Mouse (Mus musculus): ENCODE measurements around the gene Hat1.

Gene Hat1

DNA sequence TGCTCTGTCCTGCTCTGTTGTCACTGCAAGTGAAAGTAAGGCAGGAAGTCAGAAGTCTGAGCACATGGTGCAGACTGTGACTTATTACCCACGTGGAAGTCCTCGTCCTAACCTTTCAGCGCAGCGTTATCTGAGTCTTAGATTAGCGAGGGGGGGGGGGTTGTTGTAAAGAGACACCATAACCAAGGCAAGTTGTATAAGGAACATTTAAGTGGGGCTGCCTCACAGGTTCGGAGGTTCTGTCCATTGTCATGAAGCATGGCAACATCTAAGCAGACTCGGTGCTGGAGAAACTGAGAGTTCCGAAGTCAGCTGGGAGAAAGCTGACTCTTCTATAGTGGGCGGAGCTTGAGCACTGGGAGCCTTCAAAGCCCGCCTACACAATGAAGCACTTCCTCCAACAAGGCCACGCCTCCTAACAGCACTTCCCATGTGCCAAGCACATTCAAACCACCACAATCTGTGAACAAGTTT lies 12.3 kb upstream of the Hat1 start:
- DNase-seq (ENCODE audit: low spot score), result no peak

DNA sequence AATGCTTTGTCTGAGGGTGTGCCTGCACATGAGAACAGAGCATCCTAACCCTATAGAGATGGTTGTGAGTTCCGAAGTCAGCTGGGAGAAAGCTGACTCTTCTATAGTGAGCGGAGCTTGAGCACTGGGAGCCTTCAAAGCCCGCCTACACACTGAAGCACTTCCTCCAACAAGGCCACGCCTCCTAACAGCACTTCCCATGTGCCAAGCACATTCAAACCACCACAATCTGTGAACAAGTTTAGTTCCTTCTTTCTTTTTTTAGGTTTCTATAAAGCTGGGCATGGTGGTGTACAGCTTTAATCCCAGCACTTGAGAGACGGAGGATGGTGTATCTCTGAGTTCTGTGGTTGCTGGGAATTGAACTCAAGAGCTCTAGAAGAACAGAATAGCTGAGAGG lies 11.3 kb upstream of the Hat1 start:
- DNase-seq (ENCODE audit: low spot score), result no peak

DNA sequence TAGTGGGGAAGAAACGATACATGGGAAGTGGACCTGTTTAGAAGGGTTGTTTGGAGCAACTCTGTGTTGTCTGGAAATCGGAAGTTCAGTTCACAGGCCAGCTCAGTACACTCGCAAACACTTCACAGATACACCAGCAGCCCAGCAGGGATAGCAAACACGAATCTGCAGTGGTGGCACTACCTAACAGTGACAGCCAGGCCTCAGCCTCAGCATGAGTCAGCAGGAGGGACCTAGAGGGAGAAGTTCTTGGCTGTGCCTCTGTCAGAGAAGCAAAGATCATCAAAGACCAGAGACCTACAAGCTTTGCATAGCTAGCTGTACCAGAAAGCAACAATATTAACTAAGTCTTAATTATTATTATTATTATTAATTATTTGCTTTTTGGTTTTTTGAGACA lies 6.8 kb upstream of the Hat1 start:
- DNase-seq (ENCODE audit: low spot score), result no peak

DNA sequence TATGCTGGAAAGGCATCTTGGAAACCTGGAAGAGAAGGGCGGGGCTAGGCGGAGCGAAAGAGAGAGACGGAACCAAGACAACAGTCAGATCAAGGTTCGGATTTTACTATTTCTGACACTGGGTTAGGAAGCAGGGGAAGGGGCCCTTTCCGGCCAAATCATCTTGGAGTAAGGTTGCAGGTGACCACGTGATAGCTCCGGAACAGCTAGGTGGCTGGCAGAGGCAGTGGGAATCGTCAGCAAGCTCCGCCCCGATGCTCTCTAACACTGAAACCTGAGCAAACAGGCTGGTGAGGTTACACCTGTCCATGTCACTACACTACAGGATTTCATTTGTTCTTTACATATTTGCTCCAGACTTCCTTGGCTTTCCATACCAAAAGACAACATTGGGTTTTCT lies 4.9 kb upstream of the Hat1 start:
- no peak for DNase-seq (ENCODE audit: low spot score)

DNA sequence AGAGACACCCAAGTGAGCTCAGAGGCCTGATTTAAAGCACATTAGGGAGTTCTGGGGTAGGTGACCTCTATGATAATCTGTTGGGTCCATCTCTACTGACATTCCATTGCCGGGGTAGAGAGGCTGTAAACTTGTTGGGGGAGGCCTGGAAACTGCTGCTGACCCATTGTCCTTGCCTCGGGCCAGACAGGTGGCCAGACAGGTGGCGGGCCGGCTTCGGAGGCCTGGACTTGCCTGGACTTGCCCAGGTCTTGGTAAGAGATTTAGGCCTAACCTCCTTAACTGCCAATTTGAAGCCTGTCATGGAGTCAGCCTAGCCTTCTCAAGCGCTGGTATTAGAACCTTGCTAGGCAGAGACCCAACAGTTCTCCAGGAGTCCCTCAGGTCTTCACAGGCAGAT lies 992 bp upstream of the Hat1 start:
- no peak for DNase-seq (ENCODE audit: low spot score)

DNA sequence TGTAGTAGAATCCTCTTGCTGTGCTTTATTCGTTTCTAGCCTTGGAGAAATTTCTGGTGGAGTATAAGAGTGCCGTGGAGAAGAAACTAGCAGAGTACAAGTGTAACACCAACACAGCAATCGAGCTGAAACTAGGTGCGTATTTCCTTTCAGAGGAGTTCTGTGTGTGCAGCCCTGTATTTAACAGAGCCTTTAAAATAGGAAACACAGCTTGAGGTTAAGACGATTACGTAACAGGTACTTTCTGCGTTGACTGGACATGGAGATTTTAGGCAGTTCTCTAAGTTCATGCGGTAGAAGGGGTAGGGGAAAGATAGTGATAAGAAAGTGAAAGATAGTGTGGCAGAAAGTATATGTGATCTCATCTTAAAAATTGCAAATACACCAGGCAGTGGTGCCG lies 1.1 kb downstream of the Hat1 start:
- no peak for DNase-seq (ENCODE audit: low spot score)

DNA sequence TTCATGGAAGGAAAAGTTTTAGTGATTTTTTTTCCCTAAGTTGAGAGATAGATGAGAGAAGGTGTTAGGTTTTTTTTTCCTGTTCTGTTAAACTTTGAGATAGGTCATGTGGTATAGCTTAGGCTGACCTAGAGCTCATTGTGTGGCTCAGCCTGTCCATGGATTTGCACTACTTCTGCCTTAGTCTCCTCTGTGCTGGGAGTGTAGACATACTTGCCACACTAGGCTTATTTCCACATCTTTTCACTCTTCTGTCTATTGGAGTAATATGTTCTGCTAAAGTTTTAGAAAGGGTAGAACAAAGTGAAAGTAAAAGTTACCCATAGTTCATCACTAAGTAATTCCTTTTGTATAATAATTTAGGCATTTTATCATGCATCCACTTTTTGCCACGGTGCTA lies 16.9 kb downstream of the Hat1 start:
- no peak for DNase-seq (ENCODE audit: low spot score)

DNA sequence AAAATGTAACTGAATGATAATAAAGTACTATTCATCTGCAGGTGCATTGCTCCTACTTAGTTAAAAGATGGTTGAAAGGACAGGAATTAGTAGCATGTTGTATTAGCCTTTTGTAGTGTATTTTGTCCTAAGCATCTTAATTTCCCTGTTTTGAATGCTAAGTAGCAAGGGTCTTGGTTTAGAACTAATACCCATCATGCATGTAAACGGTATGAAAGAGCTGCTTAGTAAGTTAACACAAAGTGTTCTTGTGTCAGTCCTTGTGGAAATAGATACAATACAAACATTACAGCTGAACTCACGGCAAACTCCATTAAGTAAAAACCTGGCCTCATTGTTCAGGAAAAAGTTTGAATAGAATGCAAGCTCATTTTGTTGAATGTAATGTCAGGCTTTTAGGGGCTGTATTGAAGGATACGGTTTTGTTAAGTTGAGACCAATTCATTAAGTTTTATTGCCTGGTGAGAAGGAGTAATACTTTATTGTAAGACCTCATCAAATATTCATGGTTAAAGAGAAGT lies 30.1 kb downstream of the Hat1 start:
- DNase-seq (ENCODE audit: low spot score), result no peak

DNA sequence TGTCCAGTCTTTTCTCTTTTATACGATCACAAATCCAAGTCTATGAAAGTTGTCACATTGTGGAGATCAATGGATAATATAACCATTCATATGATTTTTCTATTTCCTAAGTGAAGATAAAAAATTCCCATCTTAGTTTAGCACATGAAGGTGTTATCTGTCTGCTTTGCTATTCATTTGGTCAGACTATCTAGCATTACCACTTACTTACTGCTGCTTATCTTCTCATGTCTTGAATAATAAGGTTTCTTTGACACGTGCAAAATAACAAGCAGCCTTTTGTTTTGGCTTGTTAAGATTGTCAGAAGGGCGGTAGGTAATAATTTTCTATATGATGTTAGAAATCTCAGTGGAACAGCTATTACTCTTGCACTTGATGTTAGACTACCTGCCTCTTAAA lies 30.6 kb downstream of the Hat1 start:
- no peak for DNase-seq (ENCODE audit: low spot score)

DNA sequence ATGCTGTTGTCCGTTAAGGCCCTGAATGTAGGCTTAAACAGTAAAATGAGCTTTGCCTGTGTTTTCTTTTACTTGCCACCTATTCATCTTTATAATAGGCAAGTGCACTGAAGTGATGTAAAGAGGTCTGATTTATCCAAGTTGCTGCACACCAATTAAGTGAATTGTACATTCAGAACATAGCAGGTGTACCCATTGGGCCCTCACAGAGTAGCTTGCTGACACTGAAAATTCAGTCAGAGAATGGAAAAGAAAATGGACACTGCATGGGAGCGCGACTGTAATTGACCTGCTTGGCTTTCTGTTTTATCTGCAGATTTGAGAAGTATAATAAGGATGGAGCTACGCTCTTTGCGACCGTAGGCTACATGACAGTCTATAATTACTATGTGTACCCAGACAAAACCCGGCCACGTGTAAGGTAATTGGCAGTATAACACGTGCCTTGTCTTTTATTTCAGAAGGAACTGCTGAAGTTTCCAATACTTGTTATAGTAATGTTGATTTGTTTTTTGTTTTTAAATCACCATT lies 32.2 kb downstream of the Hat1 start:
- DNase-seq (ENCODE audit: low spot score), result no peak

DNA sequence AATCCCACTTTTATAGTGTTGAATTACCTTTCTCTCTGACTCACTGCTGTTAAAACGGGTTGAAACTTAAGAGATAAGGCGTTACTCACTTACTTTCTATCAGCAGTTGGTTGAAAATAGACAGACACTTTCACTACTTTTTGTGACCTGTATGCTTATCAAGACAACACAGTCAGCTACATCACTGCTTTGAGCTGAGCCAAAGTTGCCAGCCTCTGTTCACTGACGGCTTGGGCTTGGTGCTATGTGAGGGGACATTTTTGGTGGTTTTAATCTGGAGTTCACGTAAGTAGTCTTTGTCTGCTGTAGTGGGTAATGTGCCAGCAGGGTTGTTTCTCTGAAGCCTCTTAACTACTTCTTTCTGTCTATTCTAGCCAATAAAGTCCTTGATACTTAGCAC lies 35.8 kb downstream of the Hat1 start:
- no peak for DNase-seq (ENCODE audit: low spot score)

DNA sequence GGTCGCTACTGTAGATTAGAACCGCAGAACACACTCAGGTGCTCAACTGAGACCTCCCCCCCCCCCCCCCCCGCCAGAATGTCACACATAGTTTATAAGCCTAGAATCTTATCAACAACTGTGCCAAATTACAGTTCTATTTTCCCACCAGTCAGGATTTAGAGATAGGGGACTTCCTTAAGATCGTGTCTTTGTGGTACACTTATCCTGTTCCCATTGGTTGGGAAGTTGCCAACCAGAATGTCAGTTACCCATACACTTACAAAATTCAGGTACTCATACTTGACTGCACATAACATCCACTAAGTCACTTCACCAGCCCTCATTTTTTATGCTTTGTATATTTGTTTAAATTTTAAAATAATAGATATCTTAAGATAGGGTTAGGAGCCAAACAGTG lies 46.7 kb downstream of the Hat1 start:
- DNase-seq (ENCODE audit: low spot score), result no peak

DNA sequence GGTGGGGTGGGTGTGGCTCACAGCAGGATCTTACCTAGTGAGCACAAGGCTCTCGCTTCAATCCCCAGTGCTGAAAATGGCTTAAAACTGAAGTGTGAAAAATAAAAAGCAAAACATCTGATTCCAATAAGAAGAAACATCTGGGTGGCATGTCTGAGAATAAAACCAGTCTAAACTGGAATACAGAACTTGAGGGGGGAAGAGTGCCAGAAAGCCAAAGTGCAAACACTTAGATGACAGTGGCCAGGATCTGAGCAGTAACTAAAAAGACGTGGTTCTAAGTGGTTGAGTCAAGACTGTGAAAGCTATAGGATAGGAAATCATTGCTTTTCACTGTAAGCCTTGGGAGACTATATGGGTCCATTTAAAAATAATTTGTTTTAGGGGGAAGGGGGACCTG lies 54.6 kb downstream of the Hat1 start:
- no peak for DNase-seq (ENCODE audit: low spot score)

DNA sequence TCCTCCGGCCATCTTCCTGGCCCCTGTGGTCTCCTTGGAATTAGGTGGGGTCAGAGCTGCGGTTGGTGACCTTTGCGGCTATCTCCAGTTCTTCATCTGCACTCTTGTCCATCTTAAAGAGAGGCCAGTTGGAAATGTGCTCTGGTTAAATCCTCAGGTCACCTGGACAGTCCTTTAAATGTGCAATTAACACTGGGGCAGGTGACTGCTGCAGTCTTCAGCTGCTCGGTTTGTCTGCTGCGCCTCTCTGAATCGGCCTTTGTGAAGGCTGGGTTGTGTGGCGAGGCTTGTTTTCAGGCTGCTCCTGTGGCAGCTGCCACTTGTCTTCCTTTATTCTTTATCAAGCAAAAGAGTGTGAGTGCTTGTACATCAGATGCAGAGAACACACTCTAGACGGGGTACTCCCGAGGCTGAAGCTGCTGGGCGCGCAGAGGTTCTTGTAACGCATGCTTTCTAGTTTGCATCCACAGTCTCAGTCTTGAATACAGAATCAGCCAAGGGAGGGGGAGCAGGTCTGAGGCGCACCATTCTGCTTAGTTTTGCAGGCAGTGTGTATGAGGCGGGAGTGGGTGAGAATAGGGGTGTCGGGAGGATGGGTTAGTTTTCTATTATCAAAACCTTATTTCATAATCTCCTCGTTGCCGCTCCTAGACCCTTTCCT lies 56.9 kb downstream of the Hat1 start:
- DNase-seq (ENCODE audit: low spot score), result no peak

DNA sequence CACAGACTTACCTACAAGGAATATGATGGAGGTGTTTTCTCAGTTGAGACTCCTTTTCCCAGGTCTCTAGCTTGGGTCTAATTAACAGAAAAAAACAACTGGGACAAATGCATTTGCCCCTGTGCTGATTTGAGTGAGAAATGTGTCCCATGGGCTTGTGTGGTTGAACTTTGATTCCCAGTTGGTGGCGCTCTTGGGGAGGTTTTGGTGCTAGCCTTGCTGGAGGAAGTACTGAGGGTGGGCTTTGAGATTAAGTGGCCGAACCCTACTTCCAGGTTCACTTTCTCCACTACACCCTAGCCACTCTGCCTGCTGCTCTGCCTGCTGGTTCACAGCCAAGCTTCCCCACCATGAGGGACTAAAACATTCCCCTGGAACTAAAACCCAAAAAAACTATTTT lies 60.8 kb downstream of the Hat1 start:
- no peak for DNase-seq (ENCODE audit: low spot score)

DNA sequence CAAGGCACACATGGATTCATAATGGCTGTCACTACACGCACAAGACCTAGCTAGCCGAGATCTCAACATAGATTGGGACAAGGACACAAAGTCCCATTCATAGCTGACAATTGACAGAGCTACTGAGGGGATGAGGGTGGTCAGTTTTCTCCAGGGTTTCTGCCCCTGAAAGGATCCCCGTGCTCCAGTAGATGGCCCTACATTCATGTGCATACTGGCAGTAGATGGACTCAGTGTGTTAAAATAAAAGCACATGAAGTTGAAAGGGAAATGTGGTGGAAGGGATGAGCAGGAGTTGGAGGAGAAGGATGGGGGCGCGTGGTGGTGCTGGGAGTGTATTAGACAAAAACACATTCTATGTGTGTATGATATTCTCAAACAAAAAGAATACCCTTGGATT lies 63.0 kb downstream of the Hat1 start:
- no peak for DNase-seq (ENCODE audit: low spot score)

DNA sequence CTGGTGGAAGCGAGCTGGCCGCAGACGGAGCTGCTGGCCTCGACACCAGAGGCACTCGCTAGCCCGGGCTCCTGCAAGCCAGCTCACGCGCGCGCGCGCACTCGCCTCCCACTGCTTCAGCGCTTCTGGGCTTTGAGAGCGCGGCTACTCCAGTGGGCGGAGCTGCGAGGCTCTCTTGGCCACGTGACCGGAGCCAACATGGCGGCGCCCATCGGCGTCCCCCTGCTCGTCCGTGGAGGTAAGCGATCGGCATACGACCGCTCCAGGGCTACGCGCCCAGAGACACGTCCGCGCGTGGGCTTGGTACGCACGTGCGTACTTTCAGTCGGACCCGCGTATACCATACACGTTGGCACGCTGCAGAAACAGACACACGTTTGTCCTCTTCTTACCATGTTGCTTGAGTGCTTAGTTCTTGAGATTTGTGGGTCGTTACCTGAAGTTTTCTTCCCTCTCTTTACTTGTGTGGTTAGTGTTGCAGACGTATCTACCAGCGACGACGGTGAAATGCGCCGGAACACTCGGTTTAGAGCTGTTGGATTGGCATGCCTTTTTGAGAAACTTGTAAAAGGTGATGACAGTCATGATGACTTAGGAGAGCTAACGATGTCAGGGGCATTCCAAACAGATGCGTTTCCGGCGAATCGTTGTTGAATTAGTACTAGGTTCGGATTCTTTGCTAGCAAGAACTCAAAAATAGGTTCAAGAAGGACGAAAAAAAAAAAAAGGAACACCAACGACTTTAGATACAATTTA lies 64.6 kb downstream of the Hat1 start, which contains the start of gene Metap1d:
TSS of gene Metap1d (plus strand) at position 116 of the 756 bp plus-strand sequence.
- peak; percentile 76 for DNase-seq (ENCODE audit: low spot score)

DNA sequence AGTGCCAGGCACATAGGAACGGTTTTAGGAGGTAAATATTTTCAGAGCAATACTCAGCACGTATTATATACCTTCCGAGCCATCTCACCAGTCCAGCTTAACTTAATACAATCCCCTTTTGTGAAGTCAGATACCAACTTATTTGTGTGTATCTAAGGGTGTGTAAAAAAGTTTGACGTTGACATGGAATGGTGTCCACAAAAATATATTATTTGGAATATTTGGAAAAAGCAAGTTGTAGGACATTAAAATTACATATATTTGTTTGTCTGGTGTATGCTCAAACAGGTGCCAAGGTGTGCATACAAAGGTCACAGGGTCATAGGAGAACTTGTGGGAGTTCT lies 65.1 kb downstream of the Hat1 start:
- no peak for DNase-seq (ENCODE audit: low spot score)

DNA sequence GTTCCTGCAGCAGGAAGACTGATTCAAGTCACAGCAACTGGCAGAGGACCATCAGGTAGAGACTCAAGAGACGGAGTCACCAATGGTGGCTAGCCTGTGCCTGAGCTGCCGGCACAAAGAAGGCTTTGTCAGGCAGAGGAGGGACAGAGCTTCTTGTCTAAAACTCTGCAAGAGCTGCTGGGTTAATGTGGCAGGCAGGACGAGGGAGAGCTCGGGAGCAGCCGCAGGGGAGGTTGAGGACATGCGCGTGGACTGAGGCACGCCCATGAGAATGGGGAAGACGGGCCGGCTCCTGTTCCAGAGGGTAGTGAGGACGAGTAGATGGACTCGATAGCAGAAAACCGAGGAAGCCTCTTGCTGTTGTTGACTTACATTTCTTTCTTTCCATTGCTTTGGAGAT lies 69.9 kb downstream of the Hat1 start:
- DNase-seq (ENCODE audit: low spot score), result no peak

DNA sequence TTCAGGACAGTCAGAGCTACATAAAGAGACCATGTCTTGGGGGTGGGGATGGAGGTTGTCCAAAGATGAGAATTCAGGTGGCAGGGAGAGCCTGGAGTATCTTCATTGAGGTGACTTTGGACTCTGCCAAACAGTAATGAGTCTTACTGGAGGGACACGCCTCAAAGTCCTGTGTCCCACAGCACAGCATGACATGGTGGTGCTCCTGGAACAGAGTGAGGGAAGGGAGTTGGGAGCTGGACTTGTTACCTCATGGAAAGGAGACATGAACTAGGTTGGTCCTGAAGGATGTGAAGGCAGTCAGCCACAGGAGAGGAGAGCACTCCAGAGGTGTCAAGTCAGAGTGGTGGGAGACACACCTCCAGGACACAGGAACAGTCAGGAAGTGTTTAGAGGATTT lies 70.9 kb downstream of the Hat1 start:
- DNase-seq (ENCODE audit: low spot score), result no peak

DNA sequence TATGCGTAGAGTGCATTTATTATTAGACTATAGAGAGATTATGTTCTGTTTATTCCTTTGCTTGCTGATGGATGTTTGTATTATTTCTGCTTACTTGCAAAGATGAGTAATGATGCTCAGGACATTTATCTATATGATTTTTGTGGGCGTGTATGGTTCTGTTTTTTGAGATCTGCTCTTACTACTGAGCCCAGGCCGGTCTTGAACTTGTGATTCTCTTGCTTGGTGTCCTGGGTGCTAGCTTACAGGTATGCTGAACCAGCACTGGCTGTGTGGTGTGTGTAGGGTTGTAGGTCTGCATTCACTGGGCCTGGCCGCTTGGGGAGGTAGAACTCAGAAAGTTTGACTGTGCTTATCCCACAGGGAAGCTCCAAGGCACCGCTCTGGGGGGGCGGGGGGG lies 72.4 kb downstream of the Hat1 start:
- no peak for DNase-seq (ENCODE audit: low spot score)

DNA sequence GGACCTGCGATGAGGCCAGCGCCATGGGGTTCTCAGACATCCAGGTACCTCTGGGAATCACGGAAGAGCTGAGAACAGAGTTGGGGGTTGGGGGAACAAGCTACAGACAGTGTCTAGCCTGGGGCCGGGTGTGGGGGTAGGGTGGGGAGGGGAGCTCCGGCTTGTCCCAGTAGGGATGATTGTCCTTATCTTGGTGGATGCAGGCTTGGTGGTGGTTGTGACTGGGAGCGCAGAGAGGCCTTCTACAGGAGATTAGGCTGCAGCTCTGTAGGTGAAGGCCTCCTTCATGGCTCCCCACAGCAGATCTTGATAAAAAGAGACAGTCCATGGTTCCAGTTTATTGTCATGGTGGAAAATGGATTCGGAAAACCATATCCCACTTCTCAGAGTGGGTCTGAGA lies 72.8 kb downstream of the Hat1 start:
- DNase-seq (ENCODE audit: low spot score), result no peak

DNA sequence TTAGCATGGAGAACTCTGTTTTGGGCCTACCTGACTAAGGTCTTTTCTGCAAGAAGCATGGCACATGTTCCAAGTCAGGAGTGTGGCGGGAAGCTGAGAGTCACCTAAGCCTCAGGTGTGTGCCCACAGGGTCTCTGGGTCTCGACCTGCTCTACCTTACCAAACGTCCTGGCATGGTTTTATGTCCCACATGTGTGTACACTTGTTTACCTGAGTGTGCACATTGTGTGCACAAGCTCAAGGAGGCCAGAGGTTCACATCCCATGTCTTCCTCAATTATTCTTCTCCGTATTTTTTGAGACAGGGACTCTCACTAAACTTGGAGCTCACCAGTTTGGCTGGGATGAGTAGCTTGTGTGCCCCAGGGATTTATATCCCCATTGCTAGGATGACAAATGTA lies 73.3 kb downstream of the Hat1 start:
- no peak for DNase-seq (ENCODE audit: low spot score)

DNA sequence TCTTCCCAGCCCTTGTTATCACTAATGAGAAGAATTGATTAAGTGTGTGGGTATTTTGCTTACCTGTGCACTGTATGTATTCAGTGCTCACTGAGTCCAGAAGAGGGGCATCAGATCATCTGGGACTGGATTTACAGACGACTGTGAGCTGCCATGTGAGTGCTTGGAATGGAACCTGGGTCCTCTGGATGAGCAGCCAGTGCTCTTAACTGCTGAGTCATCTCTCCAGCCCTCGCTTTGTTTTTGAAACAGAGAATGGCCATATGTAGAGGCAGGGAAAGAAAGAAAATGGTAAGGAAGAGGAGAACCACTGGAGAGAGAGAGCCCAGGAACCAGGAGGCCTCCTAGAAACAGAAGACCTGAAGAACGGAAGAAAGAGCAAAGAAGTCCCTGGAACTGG lies 73.8 kb downstream of the Hat1 start:
- no peak for DNase-seq (ENCODE audit: low spot score)
